Mouse (Mus musculus): Measurements from ENCODE around the gene Gda. TPM values are rescaled to one million over a fixed set of nuclear protein-coding genes. Genes with fewer than 3 reads are reported as not detected.
A peak's percentile ranks its signal among the peaks of the same experiment; 100 is the strongest.

The Gda gene
- polyA plus RNA-seq, 1 experiment from 2014 or later, result 0.05 TPM

GRCm38 (mm10) chr19:21481031-21481430 is 7.8 kb upstream of the Gda start:
- Histone ChIP-seq H3K36me3 (no peaks in the 10 kb centered on the region), H3K4me3 (no peak overlapping the region), H3K4me2 (replicated peaks) (no peak overlapping the region), H3K4me1 (peaks cover 6% of the 10 kb centered on the region; the same call in 1 of the 2 replicates), H3K9ac (no peak overlapping the region), H3K9me3 (replicated peaks) (no peaks in the 10 kb centered on the region), H3K27me3 (no peaks in the 10 kb centered on the region), H3K27ac (no peak overlapping the region)
- WGBS, result 89% methylated on average over 1 of the region's 1 CpGs
- no peak for ATAC-seq (ENCODE audit: low FRiP score)

GRCm38 (mm10) chr19:21480053-21480419 is 6.8 kb upstream of the Gda start:
- H3K36me3 ChIP-seq, result no peaks in the 10 kb centered on the region
- no peaks in the 10 kb centered on the region for H3K9me3 ChIP-seq (replicated peaks)
- no peaks in the 10 kb centered on the region for H3K27me3 ChIP-seq
- no peak for ATAC-seq (ENCODE audit: low FRiP score)
- no peak overlapping the region for H3K9ac ChIP-seq
- H3K27ac ChIP-seq, result no peak overlapping the region
- peaks cover 6% of the 10 kb centered on the region; the same call in 1 of the 2 replicates for H3K4me1 ChIP-seq
- H3K4me2 ChIP-seq (replicated peaks), result no peak overlapping the region
- WGBS, result 71% methylated on average over 2 of the region's 2 CpGs
- H3K4me3 ChIP-seq, result no peak overlapping the region

GRCm38 (mm10) chr19:21479183-21480052 is 6.2 kb upstream of the Gda start:
- peak; percentile 40; the same call in 1 of the 2 replicates for ATAC-seq (ENCODE audit: low FRiP score)

GRCm38 (mm10) chr19:21478538-21478937 is 5.3 kb upstream of the Gda start:
- Histone ChIP-seq H3K27ac (no peak overlapping the region), H3K9me3 (replicated peaks) (no peaks in the 10 kb centered on the region), H3K4me1 (peaks cover 6% of the 10 kb centered on the region; the same call in 1 of the 2 replicates), H3K4me2 (replicated peaks) (no peak overlapping the region), H3K36me3 (no peaks in the 10 kb centered on the region), H3K27me3 (no peaks in the 10 kb centered on the region), H3K4me3 (no peak overlapping the region), H3K9ac (no peak overlapping the region)
- WGBS, result 81% methylated on average over 3 of the region's 3 CpGs
- ATAC-seq (ENCODE audit: low FRiP score), result no peak

More at GRCm38 (mm10) chr19:21479183-21480052, 6.2 kb upstream of the Gda start:
- Histone ChIP-seq H3K27ac (no peak overlapping the region), H3K4me1 (peaks cover 6% of the 10 kb centered on the region; the same call in 1 of the 2 replicates), H3K36me3 (no peaks in the 10 kb centered on the region), H3K27me3 (no peaks in the 10 kb centered on the region), H3K4me2 (replicated peaks) (no peak overlapping the region), H3K4me3 (no peak overlapping the region), H3K9me3 (replicated peaks) (no peaks in the 10 kb centered on the region), H3K9ac (no peak overlapping the region)
- 72% methylated on average over 18 of the region's 18 CpGs for WGBS

- Histone ChIP-seq H3K9me3 (replicated peaks) (no peaks in the 10 kb centered on the region), H3K9ac (no peak overlapping the region), H3K4me3 (no peak overlapping the region), H3K27ac (no peak overlapping the region), H3K27me3 (peaks cover 5% of the 10 kb centered on the region), H3K36me3 (no peaks in the 10 kb centered on the region), H3K4me1 (peaks cover 6% of the 10 kb centered on the region; the same call in 1 of the 2 replicates), H3K4me2 (replicated peaks) (no peak overlapping the region)
- 91% methylated on average over 2 of the region's 2 CpGs for WGBS
- no peak for ATAC-seq (ENCODE audit: low FRiP score)
Measured at GRCm38 (mm10) chr19:21477780-21478179, 4.5 kb upstream of the Gda start.

- Histone ChIP-seq H3K27ac (no peak overlapping the region), H3K4me3 (no peak overlapping the region), H3K4me1 (peaks cover 10% of the 10 kb centered on the region), H3K27me3 (peaks cover 15% of the 10 kb centered on the region), H3K4me2 (replicated peaks) (no peak overlapping the region), H3K9ac (no peak overlapping the region), H3K9me3 (replicated peaks) (no peaks in the 10 kb centered on the region), H3K36me3 (no peaks in the 10 kb centered on the region)
- WGBS, result 81% methylated on average over 3 of the region's 3 CpGs
- no peak for ATAC-seq (ENCODE audit: low FRiP score)
Measured at GRCm38 (mm10) chr19:21476782-21477181, 3.5 kb upstream of the Gda start.

- Histone ChIP-seq H3K4me3 (peak overlapping the region; percentile 45), H3K9me3 (replicated peaks) (peaks cover 4% of the 10 kb centered on the region; the same call in 1 of the 2 replicates), H3K27ac (no peak overlapping the region), H3K4me2 (replicated peaks) (peak overlapping the region; percentile 86), H3K9ac (peak overlapping the region; percentile 27; the same call in 1 of the 2 replicates), H3K36me3 (no peaks in the 10 kb centered on the region), H3K4me1 (peaks cover 4% of the 10 kb centered on the region), H3K27me3 (peaks cover 19% of the 10 kb centered on the region)
- ATAC-seq (ENCODE audit: low FRiP score), result peak; percentile 58
- WGBS, result 2% methylated on average over 48 of the region's 48 CpGs
Measured at GRCm38 (mm10) chr19:21472121-21472780, 994 bp downstream of the Gda start.

GRCm38 (mm10) chr19:21461221-21461960 is 11.9 kb downstream of the Gda start:
- Histone ChIP-seq H3K4me3 (no peak overlapping the region), H3K4me2 (replicated peaks) (no peak overlapping the region), H3K9ac (no peak overlapping the region), H3K27me3 (no peaks in the 10 kb centered on the region), H3K36me3 (no peaks in the 10 kb centered on the region), H3K9me3 (replicated peaks) (no peaks in the 10 kb centered on the region), H3K4me1 (no peaks in the 10 kb centered on the region), H3K27ac (no peak overlapping the region)
- ATAC-seq (ENCODE audit: low FRiP score), result no peak
- 78% methylated on average over 5 of the region's 5 CpGs for WGBS

- Histone ChIP-seq H3K36me3 (no peaks in the 10 kb centered on the region), H3K9me3 (replicated peaks) (no peaks in the 10 kb centered on the region), H3K4me1 (no peaks in the 10 kb centered on the region), H3K4me3 (no peak overlapping the region), H3K27me3 (no peaks in the 10 kb centered on the region), H3K27ac (no peak overlapping the region), H3K4me2 (replicated peaks) (no peak overlapping the region), H3K9ac (no peak overlapping the region)
- 89% methylated on average over 4 of the region's 4 CpGs for WGBS
- no peak for ATAC-seq (ENCODE audit: low FRiP score)
Measured at GRCm38 (mm10) chr19:21457461-21457860, 15.8 kb downstream of the Gda start.

- WGBS, result 87% methylated on average over 3 of the region's 3 CpGs
Measured at GRCm38 (mm10) chr19:21441787-21442186, 31.5 kb downstream of the Gda start.

GRCm38 (mm10) chr19:21440841-21441240 is 32.4 kb downstream of the Gda start:
- 89% methylated on average over 6 of the region's 6 CpGs for WGBS

More at GRCm38 (mm10) chr19:21441787-21442186, 31.5 kb downstream of the Gda start:
- H3K27me3 ChIP-seq, result no peaks in the 10 kb centered on the region
- no peak for ATAC-seq (ENCODE audit: low FRiP score)
- H3K27ac ChIP-seq, result no peak overlapping the region
- H3K4me1 ChIP-seq, result no peaks in the 10 kb centered on the region
- no peak overlapping the region for H3K4me2 ChIP-seq (replicated peaks)
- H3K9me3 ChIP-seq (replicated peaks), result no peaks in the 10 kb centered on the region
- H3K36me3 ChIP-seq, result no peaks in the 10 kb centered on the region
- no peak overlapping the region for H3K9ac ChIP-seq
- no peak overlapping the region for H3K4me3 ChIP-seq

GRCm38 (mm10) chr19:21439141-21439737 is 34.0 kb downstream of the Gda start:
- Histone ChIP-seq H3K4me3 (no peak overlapping the region), H3K4me2 (replicated peaks) (no peak overlapping the region), H3K9me3 (replicated peaks) (no peaks in the 10 kb centered on the region), H3K9ac (no peak overlapping the region), H3K4me1 (no peaks in the 10 kb centered on the region), H3K36me3 (no peaks in the 10 kb centered on the region), H3K27me3 (no peaks in the 10 kb centered on the region), H3K27ac (no peak overlapping the region)
- ATAC-seq (ENCODE audit: low FRiP score), result no peak
- 79% methylated on average over 3 of the region's 3 CpGs for WGBS

More at GRCm38 (mm10) chr19:21440841-21441240, 32.4 kb downstream of the Gda start:
- no peaks in the 10 kb centered on the region for H3K9me3 ChIP-seq (replicated peaks)
- no peak overlapping the region for H3K27ac ChIP-seq
- no peak for ATAC-seq (ENCODE audit: low FRiP score)
- no peaks in the 10 kb centered on the region for H3K27me3 ChIP-seq
- no peaks in the 10 kb centered on the region for H3K36me3 ChIP-seq
- H3K4me3 ChIP-seq, result no peak overlapping the region
- H3K9ac ChIP-seq, result no peak overlapping the region
- H3K4me1 ChIP-seq, result no peaks in the 10 kb centered on the region
- no peak overlapping the region for H3K4me2 ChIP-seq (replicated peaks)
